Mouse (Mus musculus): Measurements from ENCODE around the gene Cgref1. TPM values are rescaled to one million over a fixed set of nuclear protein-coding genes. Genes with fewer than 3 reads are reported as not detected.
A peak's percentile ranks its signal among the peaks of the same experiment; 100 is the strongest.

The Cgref1 gene
- polyA plus RNA-seq, 1 experiment, result 8.2 TPM

GRCm38 (mm10) chr5:30933705-30934104 is 11.7 kb downstream of the Cgref1 start:
- no peaks in the 10 kb centered on the region for H3K79me2 ChIP-seq (ENCODE audit: control insufficient read depth, insufficient read depth)
- no peak overlapping the region for H3K4me3 ChIP-seq (ENCODE audit: insufficient read depth, poor library complexity, severe bottlenecking)
- H3K27me3 ChIP-seq (ENCODE audit: control insufficient read depth, insufficient read depth, insufficient read length), result no peaks in the 10 kb centered on the region
- no peaks in the 10 kb centered on the region for H3K36me3 ChIP-seq (ENCODE audit: control insufficient read depth, insufficient read depth)
- TF ChIP-seq MYOD1 (IDR thresholded peaks at IDR 0.05; ENCODE audit: control insufficient read depth, insufficient read length, low read depth) (no peak), CTCF (IDR thresholded peaks at IDR 0.05; ENCODE audit: control insufficient read depth, insufficient read depth, insufficient read length) (no peak), MAX (IDR thresholded peaks at IDR 0.05) (no peak), USF1 (IDR thresholded peaks at IDR 0.05; ENCODE audit: low read depth) (no peak), FOSL1 (IDR thresholded peaks at IDR 0.05; ENCODE audit: insufficient read depth, low read length, poor library complexity, severe bottlenecking) (no peak), CEBPB (IDR thresholded peaks at IDR 0.05; ENCODE audit: low read depth) (no peak), MYOG (IDR thresholded peaks at IDR 0.05; ENCODE audit: control insufficient read depth, extremely low read depth, insufficient read length) (no peak)
- no peak overlapping the region for H3ac ChIP-seq (ENCODE audit: control insufficient read depth, insufficient read length, low read depth)
- no peaks in the 10 kb centered on the region for H3K79me3 ChIP-seq (ENCODE audit: low read depth)

- Histone ChIP-seq H3K4me3 (ENCODE audit: insufficient read depth, poor library complexity, severe bottlenecking) (no peak overlapping the region), H3K79me2 (ENCODE audit: control insufficient read depth, insufficient read depth) (no peaks in the 10 kb centered on the region), H3K27me3 (ENCODE audit: control insufficient read depth, insufficient read depth, insufficient read length) (no peaks in the 10 kb centered on the region), H3K79me3 (ENCODE audit: low read depth) (no peaks in the 10 kb centered on the region), H3K36me3 (ENCODE audit: control insufficient read depth, insufficient read depth) (no peaks in the 10 kb centered on the region), H3ac (ENCODE audit: control insufficient read depth, insufficient read length, low read depth) (no peak overlapping the region)
- no peak for TF ChIP-seq USF1 (IDR thresholded peaks at IDR 0.05; ENCODE audit: low read depth)
- peak; percentile 41 for TF ChIP-seq MYOD1 (IDR thresholded peaks at IDR 0.05; ENCODE audit: control insufficient read depth, insufficient read length, low read depth)
Observed at GRCm38 (mm10) chr5:30931378-30931777, 14.0 kb downstream of the Cgref1 start.

GRCm38 (mm10) chr5:30930846-30931245 is 14.5 kb downstream of the Cgref1 start:
- Histone ChIP-seq H3K79me2 (ENCODE audit: control insufficient read depth, insufficient read depth) (no peaks in the 10 kb centered on the region), H3K36me3 (ENCODE audit: control insufficient read depth, insufficient read depth) (no peaks in the 10 kb centered on the region), H3K27me3 (ENCODE audit: control insufficient read depth, insufficient read depth, insufficient read length) (no peaks in the 10 kb centered on the region), H3ac (ENCODE audit: control insufficient read depth, insufficient read length, low read depth) (no peak overlapping the region), H3K4me3 (ENCODE audit: insufficient read depth, poor library complexity, severe bottlenecking) (no peak overlapping the region), H3K79me3 (ENCODE audit: low read depth) (no peaks in the 10 kb centered on the region)
- TF ChIP-seq MYOD1 (IDR thresholded peaks at IDR 0.05; ENCODE audit: control insufficient read depth, insufficient read length, low read depth) (no peak), MYOG (IDR thresholded peaks at IDR 0.05; ENCODE audit: control insufficient read depth, extremely low read depth, insufficient read length) (no peak), CTCF (IDR thresholded peaks at IDR 0.05; ENCODE audit: control insufficient read depth, insufficient read depth, insufficient read length) (no peak)

- no peaks in the 10 kb centered on the region for H3K79me3 ChIP-seq (ENCODE audit: low read depth)
- H3ac ChIP-seq (ENCODE audit: control insufficient read depth, insufficient read length, low read depth), result no peak overlapping the region
- TF ChIP-seq CEBPB (IDR thresholded peaks at IDR 0.05; ENCODE audit: low read depth), result no peak
- TF ChIP-seq USF1 (IDR thresholded peaks at IDR 0.05; ENCODE audit: low read depth), result no peak
- TF ChIP-seq MYOG (IDR thresholded peaks at IDR 0.05; ENCODE audit: control insufficient read depth, extremely low read depth, insufficient read length), result no peak
- TF ChIP-seq CTCF (IDR thresholded peaks at IDR 0.05; ENCODE audit: control insufficient read depth, insufficient read depth, insufficient read length), result peak; percentile 58
- no peak for TF ChIP-seq FOSL1 (IDR thresholded peaks at IDR 0.05; ENCODE audit: insufficient read depth, low read length, poor library complexity, severe bottlenecking)
- no peak for TF ChIP-seq MAX (IDR thresholded peaks at IDR 0.05)
- TF ChIP-seq MYOD1 (IDR thresholded peaks at IDR 0.05; ENCODE audit: control insufficient read depth, insufficient read length, low read depth), result no peak
- H3K79me2 ChIP-seq (ENCODE audit: control insufficient read depth, insufficient read depth), result no peaks in the 10 kb centered on the region
- H3K27me3 ChIP-seq (ENCODE audit: control insufficient read depth, insufficient read depth, insufficient read length), result no peaks in the 10 kb centered on the region
- no peaks in the 10 kb centered on the region for H3K36me3 ChIP-seq (ENCODE audit: control insufficient read depth, insufficient read depth)
- no peak overlapping the region for H3K4me3 ChIP-seq (ENCODE audit: insufficient read depth, poor library complexity, severe bottlenecking)
Observed at GRCm38 (mm10) chr5:30930121-30930520, 15.3 kb downstream of the Cgref1 start.

GRCm38 (mm10) chr5:30927945-30928529 is 17.4 kb downstream of the Cgref1 start:
- H3K27me3 ChIP-seq (ENCODE audit: control insufficient read depth, insufficient read depth, insufficient read length), result no peaks in the 10 kb centered on the region
- H3ac ChIP-seq (ENCODE audit: control insufficient read depth, insufficient read length, low read depth), result no peak overlapping the region
- no peak overlapping the region for H3K4me3 ChIP-seq (ENCODE audit: insufficient read depth, poor library complexity, severe bottlenecking)
- H3K79me3 ChIP-seq (ENCODE audit: low read depth), result no peaks in the 10 kb centered on the region
- no peaks in the 10 kb centered on the region for H3K36me3 ChIP-seq (ENCODE audit: control insufficient read depth, insufficient read depth)
- TF ChIP-seq FOSL1 (IDR thresholded peaks at IDR 0.05; ENCODE audit: insufficient read depth, low read length, poor library complexity, severe bottlenecking) (no peak), MAX (IDR thresholded peaks at IDR 0.05) (no peak), CEBPB (IDR thresholded peaks at IDR 0.05; ENCODE audit: low read depth) (no peak)
- no peaks in the 10 kb centered on the region for H3K79me2 ChIP-seq (ENCODE audit: control insufficient read depth, insufficient read depth)

GRCm38 (mm10) chr5:30926073-30926472 is 19.3 kb downstream of the Cgref1 start:
- Histone ChIP-seq H3K4me3 (ENCODE audit: insufficient read depth, poor library complexity, severe bottlenecking) (no peak overlapping the region), H3K79me2 (ENCODE audit: control insufficient read depth, insufficient read depth) (no peaks in the 10 kb centered on the region), H3K36me3 (ENCODE audit: control insufficient read depth, insufficient read depth) (no peaks in the 10 kb centered on the region), H3K79me3 (ENCODE audit: low read depth) (no peaks in the 10 kb centered on the region), H3K27me3 (ENCODE audit: control insufficient read depth, insufficient read depth, insufficient read length) (no peaks in the 10 kb centered on the region), H3ac (ENCODE audit: control insufficient read depth, insufficient read length, low read depth) (no peak overlapping the region)
- TF ChIP-seq CTCF (IDR thresholded peaks at IDR 0.05; ENCODE audit: control insufficient read depth, insufficient read depth, insufficient read length), result no peak
- no peak for TF ChIP-seq FOSL1 (IDR thresholded peaks at IDR 0.05; ENCODE audit: insufficient read depth, low read length, poor library complexity, severe bottlenecking)
- TF ChIP-seq MAX (IDR thresholded peaks at IDR 0.05), result no peak
- no peak for TF ChIP-seq MYOG (IDR thresholded peaks at IDR 0.05; ENCODE audit: control insufficient read depth, extremely low read depth, insufficient read length)

Measured in C2C12 (cell line).